Mouse (Mus musculus): ENCODE measurements around the gene Pacrg.

DNA sequence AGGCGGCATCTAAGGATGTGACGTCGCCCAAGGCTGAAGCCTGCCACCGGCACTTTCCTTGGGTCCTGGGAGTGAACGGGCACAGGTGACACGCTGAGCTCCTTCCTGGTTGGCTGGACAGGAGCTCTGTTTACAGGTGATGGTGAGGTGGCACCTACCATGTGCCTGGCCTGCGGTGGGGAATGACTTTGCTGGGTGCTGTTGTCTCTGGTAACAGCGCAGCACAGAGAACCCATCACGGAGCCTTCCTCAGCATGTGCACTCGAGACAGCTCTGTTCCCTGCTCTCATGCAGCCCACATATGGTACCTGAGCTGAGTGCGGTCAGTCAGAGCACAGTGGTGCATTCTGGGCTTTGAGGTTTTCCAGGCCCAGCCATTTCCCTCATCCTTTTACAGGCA is 410.7 kb downstream of the Pacrg start:
- TF ChIP-seq MXI1 (IDR thresholded peaks at IDR 0.05; ENCODE audit: low read depth, low read length), result no peak
- TF ChIP-seq POLR2A (IDR thresholded peaks at IDR 0.05; ENCODE audit: control insufficient read depth in 1 of 2, insufficient read depth in 1 of 2, low read depth in 1 of 2, low read length in 2 of 2, poor library complexity in 1 of 2), result no peak
- no peak for TF ChIP-seq CTCF (IDR thresholded peaks at IDR 0.05 in 2 of 3, conservative IDR thresholded peaks at IDR 0.05 in 1 of 3; ENCODE audit: control insufficient read depth in 1 of 3, insufficient read depth in 1 of 3, low read depth in 2 of 3, low read length in 3 of 3, poor library complexity in 1 of 3, severe bottlenecking in 1 of 3)
- no peak for TF ChIP-seq ETS1 (IDR thresholded peaks at IDR 0.05; ENCODE audit: low read depth, low read length)
- no peak for TF ChIP-seq MAZ (IDR thresholded peaks at IDR 0.05; ENCODE audit: low read depth, low read length)
- no peak for TF ChIP-seq USF1 (IDR thresholded peaks at IDR 0.05; ENCODE audit: low read depth, low read length)
- no peak for TF ChIP-seq EP300 (IDR thresholded peaks at IDR 0.05; ENCODE audit: low read depth in 1 of 2, low read length in 2 of 2)
- no peak for TF ChIP-seq E2F4 (IDR thresholded peaks at IDR 0.05; ENCODE audit: borderline replicate concordance, low read depth, low read length)
- no peak for TF ChIP-seq ZMIZ1 (IDR thresholded peaks at IDR 0.05; ENCODE audit: low read depth, low read length)
- TF ChIP-seq ELF1 (IDR thresholded peaks at IDR 0.05; ENCODE audit: low read depth, low read length), result no peak
- no peak for TF ChIP-seq KAT2A (conservative IDR thresholded peaks at IDR 0.05; ENCODE audit: low read depth, low read length)
- no peak for TF ChIP-seq ZNF384 (IDR thresholded peaks at IDR 0.05; ENCODE audit: low read depth, low read length)
- TF ChIP-seq NELFE (IDR thresholded peaks at IDR 0.05; ENCODE audit: low read depth, low read length), result no peak

All from MEL (cell line).